Mouse (Mus musculus) forebrain, embryonic 10.5 days (tissue): ENCODE measurements around the gene Hist1h4h. TPM values are rescaled to one million over a fixed set of nuclear protein-coding genes. Genes with fewer than 3 reads are reported as not detected.

Experiments
- DNase-seq: peaks from one replicate; pipeline ENCODE4 v3.0.0-alpha.2; 2017; ENCODE audit warnings: low spot score; ENCODE audit errors: extremely low spot score
- H3K27ac ChIP-seq: fragments of 300-500 bp; sonication (generic); 2 replicates; pipeline ENCODE4 v1.5.1; 2016; ENCODE audit warnings: mild to moderate bottlenecking
- H3K27me3 ChIP-seq: fragments of 300-500 bp; sonication (generic); 2 replicates; pipeline ENCODE4 v1.6.1; 2016; ENCODE audit warnings: mild to moderate bottlenecking; ENCODE audit not compliant: poor library complexity, severe bottlenecking
- H3K36me3 ChIP-seq: fragments of 300-500 bp; sonication (generic); replicated peaks from 2 replicates; pipeline ENCODE4 v1.6.1; 2016; ENCODE audit warnings: mild to moderate bottlenecking, moderate library complexity
- H3K4me1 ChIP-seq: fragments of 300-500 bp; sonication (generic); 2 replicates; pipeline ENCODE4 v1.6.1; 2016
- H3K4me3 ChIP-seq: fragments of 300-500 bp; sonication (generic); 2 replicates; pipeline ENCODE4 v1.5.1; 2016; ENCODE audit warnings: mild to moderate bottlenecking, moderate library complexity
- H3K9me3 ChIP-seq: fragments of 300-500 bp; sonication (generic); 2 replicates; pipeline ENCODE4 v1.6.1; 2016; ENCODE audit warnings: mild to moderate bottlenecking, moderate library complexity
- WGBS: fragments of 180-500 bp; shearing (Covaris S2); methylation state at CpG from one replicate; pipeline ENCODE4 v1.1.7; 2016; 5-methylcytosine and 5-hydroxymethylcytosine counted together
- polyA plus RNA-seq: library from polyadenylated mRNA; unstranded; fragments of >200 nt; fragmentation: Nextera tagmentation; extraction: Ambion mirVana; gene quantifications from 2 replicates; pipeline ENCODE4 v1.2.1, GENCODE M21; 2016

The Hist1h4h gene
- polyA plus RNA-seq, 1 experiment from 2014 or later = 3.8 TPM

GRCm38 (mm10) chr13:23516822-23517602 lies 13.8 kb upstream of the Hist1h4h start:
- H3K9me3 ChIP-seq = no peaks in the 10 kb centered on the region
- H3K27ac ChIP-seq = 0 out of 2 replicates have a peak overlapping the region, but pooled peaks have one; percentile 30
- WGBS = under 1% methylated on average over 19 of the region's 19 CpGs
- DNase-seq = peak; percentile 66
- peaks cover 21% of the 10 kb centered on the region for H3K4me1 ChIP-seq
- no peaks in the 10 kb centered on the region for H3K27me3 ChIP-seq
- H3K4me3 ChIP-seq = peak overlapping the region; percentile 59
- H3K36me3 ChIP-seq = no peaks in the 10 kb centered on the region

DNA sequence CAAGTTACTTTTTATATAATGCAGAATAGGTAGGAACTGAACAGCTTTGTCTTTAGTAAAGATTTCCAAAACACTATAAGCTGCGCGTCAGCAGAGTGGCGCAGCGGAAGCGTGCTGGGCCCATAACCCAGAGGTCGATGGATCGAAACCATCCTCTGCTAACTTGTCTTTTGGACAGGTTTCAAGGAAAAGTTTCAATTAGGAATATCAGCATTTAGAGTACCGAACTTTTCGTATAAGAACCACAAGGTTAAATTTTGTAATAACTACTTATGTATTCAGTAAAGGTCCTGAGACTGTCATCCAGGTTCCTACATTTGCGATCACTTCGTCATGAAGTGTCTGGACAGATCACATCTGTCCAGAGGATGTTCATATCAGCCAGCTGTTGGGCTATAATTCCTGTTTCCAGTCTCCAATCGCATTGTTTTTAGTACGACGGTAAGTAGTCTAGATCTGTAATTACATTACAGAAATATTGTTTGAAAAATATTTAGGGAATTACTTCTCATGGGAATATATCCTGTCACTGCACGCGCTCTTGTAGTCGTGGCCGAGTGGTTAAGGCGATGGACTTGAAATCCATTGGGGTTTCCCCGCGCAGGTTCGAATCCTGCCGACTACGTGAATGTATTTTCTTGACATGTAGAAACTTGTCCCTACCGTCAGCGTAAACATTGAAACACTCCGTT lies 13.1 kb upstream of the Hist1h4h start:
- Histone ChIP-seq H3K4me3 (peak overlapping the region; percentile 59), H3K9me3 (no peaks in the 10 kb centered on the region), H3K27me3 (no peaks in the 10 kb centered on the region), H3K4me1 (peaks cover 23% of the 10 kb centered on the region), H3K36me3 (no peaks in the 10 kb centered on the region), H3K27ac (no peak overlapping the region)
- peak; percentile 86 for DNase-seq
- WGBS = under 1% methylated on average over 27 of the region's 27 CpGs

DNA sequence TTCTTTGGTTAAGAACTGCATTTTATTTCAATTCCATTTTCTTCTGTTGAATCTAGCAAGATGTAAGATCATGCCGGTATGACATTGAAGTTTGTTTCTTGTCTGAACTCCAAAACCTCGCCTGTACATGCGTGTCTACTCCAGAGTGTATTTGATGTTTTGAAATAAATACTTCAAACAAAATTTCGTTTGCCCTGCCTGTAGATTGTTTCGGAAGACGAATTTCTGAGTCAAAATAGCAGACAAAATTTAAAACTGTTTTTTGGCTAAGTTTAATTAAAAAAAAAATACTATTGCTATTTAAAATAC lies 12.6 kb upstream of the Hist1h4h start:
- Histone ChIP-seq H3K4me1 (peaks cover 23% of the 10 kb centered on the region), H3K9me3 (no peaks in the 10 kb centered on the region), H3K36me3 (no peaks in the 10 kb centered on the region), H3K4me3 (peak overlapping the region; percentile 59), H3K27ac (no peak overlapping the region), H3K27me3 (no peaks in the 10 kb centered on the region)
- DNase-seq = no peak
- WGBS = under 1% methylated on average over 6 of the region's 6 CpGs

DNA sequence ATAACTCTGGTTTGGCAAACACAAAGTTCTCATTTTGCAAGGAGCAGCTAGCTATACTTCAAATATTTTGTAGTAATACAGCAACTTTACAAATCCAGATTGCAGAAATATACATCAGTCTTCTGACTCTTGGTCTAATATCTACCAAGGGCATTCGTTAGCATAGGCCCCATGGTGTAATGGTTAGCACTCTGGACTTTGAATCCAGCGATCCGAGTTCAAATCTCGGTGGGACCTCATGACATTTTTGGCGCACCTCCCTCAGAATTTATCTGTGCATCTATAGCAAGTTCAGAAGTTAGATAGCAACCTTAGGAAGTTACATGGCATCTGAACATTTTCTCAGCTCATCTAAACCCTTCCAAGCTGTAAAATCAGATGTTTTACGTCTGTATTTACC lies 12.0 kb upstream of the Hist1h4h start:
- H3K27ac ChIP-seq = no peak overlapping the region
- H3K4me1 ChIP-seq = peaks cover 23% of the 10 kb centered on the region
- no peaks in the 10 kb centered on the region for H3K9me3 ChIP-seq
- peak overlapping the region; percentile 59 for H3K4me3 ChIP-seq
- under 1% methylated on average over 6 of the region's 6 CpGs for WGBS
- no peaks in the 10 kb centered on the region for H3K36me3 ChIP-seq
- DNase-seq = peak; percentile 78
- H3K27me3 ChIP-seq = no peaks in the 10 kb centered on the region

DNA sequence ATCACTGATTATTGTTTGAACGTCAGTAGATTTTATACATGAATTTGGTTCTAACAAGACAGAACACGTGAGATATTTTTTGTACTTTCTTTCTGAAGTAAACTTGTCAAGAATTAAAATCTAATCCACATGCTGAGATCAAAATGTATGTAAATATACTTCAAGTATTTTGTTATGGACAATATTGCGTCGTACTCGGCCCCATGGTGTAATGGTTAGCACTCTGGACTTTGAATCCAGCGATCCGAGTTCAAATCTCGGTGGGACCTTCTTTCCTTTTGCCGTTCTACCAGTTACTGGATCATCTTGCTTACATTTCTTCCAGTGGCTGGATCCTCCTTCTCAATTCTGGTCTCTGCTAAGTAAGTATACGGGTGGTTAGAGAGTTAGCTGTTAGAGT lies 11.4 kb upstream of the Hist1h4h start:
- H3K27me3 ChIP-seq = no peaks in the 10 kb centered on the region
- H3K4me3 ChIP-seq = peak overlapping the region; percentile 59
- H3K9me3 ChIP-seq = no peaks in the 10 kb centered on the region
- DNase-seq = peak; percentile 76
- H3K36me3 ChIP-seq = no peaks in the 10 kb centered on the region
- WGBS = 0% methylated on average over 10 of the region's 10 CpGs
- no peak overlapping the region for H3K27ac ChIP-seq
- peaks cover 23% of the 10 kb centered on the region for H3K4me1 ChIP-seq

GRCm38 (mm10) chr13:23521703-23522102 lies 9.1 kb upstream of the Hist1h4h start:
- peak; percentile 75 for DNase-seq
- H3K27me3 ChIP-seq = no peaks in the 10 kb centered on the region
- H3K9me3 ChIP-seq = no peaks in the 10 kb centered on the region
- no peaks in the 10 kb centered on the region for H3K36me3 ChIP-seq
- H3K4me1 ChIP-seq = peaks cover 29% of the 10 kb centered on the region
- WGBS = under 1% methylated on average over 14 of the region's 14 CpGs
- peak overlapping the region; percentile 30 for H3K4me3 ChIP-seq
- H3K27ac ChIP-seq = no peak overlapping the region

DNA sequence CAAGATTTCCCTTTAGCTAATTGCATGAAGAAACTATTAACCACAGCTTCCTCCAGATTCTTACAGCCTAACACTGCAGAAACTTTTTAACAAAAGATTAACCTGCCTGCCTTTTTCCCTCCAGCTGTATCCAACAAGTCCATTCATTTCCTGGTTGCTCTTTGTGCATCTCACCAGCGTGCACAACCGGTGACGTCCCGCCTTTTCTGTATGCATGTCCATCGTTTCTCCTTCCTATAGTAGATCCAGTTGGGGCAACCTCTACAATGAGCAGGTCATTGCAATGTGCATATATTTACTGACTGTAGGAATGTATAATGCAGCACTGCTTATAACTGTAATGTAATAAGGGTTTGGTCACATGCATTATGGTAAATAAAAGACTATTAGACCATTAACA lies 6.9 kb upstream of the Hist1h4h start:
- Histone ChIP-seq H3K27me3 (no peaks in the 10 kb centered on the region), H3K27ac (no peak overlapping the region), H3K4me1 (peaks cover 39% of the 10 kb centered on the region), H3K4me3 (no peak overlapping the region), H3K36me3 (no peaks in the 10 kb centered on the region), H3K9me3 (no peaks in the 10 kb centered on the region)
- WGBS = 64% methylated on average over 5 of the region's 5 CpGs
- no peak for DNase-seq

GRCm38 (mm10) chr13:23524654-23525053 lies 6.2 kb upstream of the Hist1h4h start:
- DNase-seq = peak; percentile 82
- no peaks in the 10 kb centered on the region for H3K9me3 ChIP-seq
- peaks cover 46% of the 10 kb centered on the region for H3K4me1 ChIP-seq
- WGBS = 8% methylated on average over 5 of the region's 5 CpGs
- no peaks in the 10 kb centered on the region for H3K36me3 ChIP-seq
- H3K4me3 ChIP-seq = peak overlapping the region; percentile 52
- no peaks in the 10 kb centered on the region for H3K27me3 ChIP-seq
- H3K27ac ChIP-seq = no peak overlapping the region

DNA sequence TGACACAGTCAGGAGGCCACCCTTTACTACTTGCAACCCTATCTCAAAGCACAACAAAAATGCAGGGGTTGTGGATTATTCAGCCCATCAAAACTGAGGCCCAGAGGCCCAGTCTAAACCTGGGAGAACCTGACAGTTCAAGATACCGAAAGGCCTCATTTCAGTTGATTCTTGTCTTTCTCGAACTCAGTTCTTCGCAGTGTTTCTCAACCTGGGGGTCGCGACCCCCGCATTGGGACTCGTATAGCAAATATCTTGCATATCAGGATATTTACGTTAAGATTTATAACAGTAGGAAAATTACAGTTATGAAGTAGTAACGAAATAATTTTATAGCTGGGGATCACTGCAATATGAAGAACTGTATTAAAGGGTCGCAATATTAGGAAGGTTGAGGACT lies 4.9 kb upstream of the Hist1h4h start:
- Histone ChIP-seq H3K27me3 (no peaks in the 10 kb centered on the region), H3K4me3 (peak overlapping the region; percentile 52), H3K36me3 (no peaks in the 10 kb centered on the region), H3K4me1 (peaks cover 42% of the 10 kb centered on the region), H3K9me3 (no peaks in the 10 kb centered on the region), H3K27ac (peak overlapping the region; percentile 52; the same call in 1 of the 2 replicates)
- no peak for DNase-seq
- WGBS = 4% methylated on average over 10 of the region's 10 CpGs

- no peaks in the 10 kb centered on the region for H3K27me3 ChIP-seq
- no peaks in the 10 kb centered on the region for H3K9me3 ChIP-seq
- H3K4me1 ChIP-seq = peaks cover 39% of the 10 kb centered on the region
- DNase-seq = peak; percentile 91
- no peaks in the 10 kb centered on the region for H3K36me3 ChIP-seq
- H3K4me3 ChIP-seq = peak overlapping the region; percentile 52
- H3K27ac ChIP-seq = peak overlapping the region; percentile 83
- WGBS = under 1% methylated on average over 17 of the region's 17 CpGs
These were observed 4.5 kb upstream of the Hist1h4h start for GRCm38 (mm10) chr13:23526312-23526711.

- Histone ChIP-seq H3K27me3 (no peaks in the 10 kb centered on the region), H3K36me3 (no peaks in the 10 kb centered on the region), H3K4me3 (peak overlapping the region; percentile 54), H3K27ac (peak overlapping the region; percentile 65; the same call in 1 of the 2 replicates), H3K9me3 (no peaks in the 10 kb centered on the region), H3K4me1 (peaks cover 52% of the 10 kb centered on the region)
- DNase-seq = no peak
- WGBS = 91% methylated on average over 5 of the region's 5 CpGs
These were observed 1.8 kb upstream of the Hist1h4h start for GRCm38 (mm10) chr13:23529005-23529404.

- H3K36me3 ChIP-seq = no peaks in the 10 kb centered on the region
- H3K4me3 ChIP-seq = peak overlapping the region; percentile 54
- peaks cover 52% of the 10 kb centered on the region for H3K4me1 ChIP-seq
- peak overlapping the region; percentile 92 for H3K27ac ChIP-seq
- no peaks in the 10 kb centered on the region for H3K27me3 ChIP-seq
- H3K9me3 ChIP-seq = no peaks in the 10 kb centered on the region
- 50% methylated on average over 2 of the region's 2 CpGs for WGBS
- no peak for DNase-seq
These were observed 1.2 kb upstream of the Hist1h4h start for GRCm38 (mm10) chr13:23529480-23530165.
